Mouse (Mus musculus) layer of hippocampus, postnatal 14 days (tissue): ENCODE results near the gene Gm11992. TPM values are rescaled to one million over a fixed set of nuclear protein-coding genes. Genes with fewer than 3 reads are reported as not detected.

Experiments
- DNase-seq, 2 experiments: peaks; one replicate each; pipeline ENCODE4 v3.0.0; 2021 to 2022; ENCODE audit warnings: low spot score in 2 of 2, mixed read lengths in 1 of 2
- total RNA-seq, 2 experiments: library from RNA; stranded (reverse); gene quantifications; 2 replicates each; pipeline ENCODE4 v1.2.3; 2021

Gm11992 gene
- total RNA-seq, 2 experiments from 2014 or later, result 1.4 to 2.0 TPM

- DNase-seq, result no peak
These were observed 67.2 kb downstream of the Gm11992 start for GRCm38 (mm10) chr11:9115367-9116120.

DNA sequence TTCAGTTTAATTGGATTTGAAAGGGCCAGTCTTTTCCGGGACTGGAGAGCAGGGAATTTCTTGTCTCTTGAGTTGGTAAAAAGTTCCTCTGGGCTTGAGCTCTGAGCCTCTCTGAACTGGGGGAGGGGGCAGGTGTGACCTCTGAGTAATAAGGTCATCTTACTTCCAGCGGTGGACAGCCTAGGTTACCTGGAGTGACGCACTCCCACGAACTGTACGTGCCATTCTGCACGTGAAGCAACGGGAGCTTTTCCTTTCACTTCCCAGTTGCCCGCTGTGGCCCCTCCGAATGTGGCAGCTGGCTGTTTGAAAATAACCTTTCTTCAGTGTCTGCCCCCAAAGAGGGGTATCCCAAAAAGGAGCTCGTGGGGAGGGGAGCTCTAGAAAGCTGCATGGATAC is 67.7 kb downstream of the Gm11992 start:
- no peak for DNase-seq

DNA sequence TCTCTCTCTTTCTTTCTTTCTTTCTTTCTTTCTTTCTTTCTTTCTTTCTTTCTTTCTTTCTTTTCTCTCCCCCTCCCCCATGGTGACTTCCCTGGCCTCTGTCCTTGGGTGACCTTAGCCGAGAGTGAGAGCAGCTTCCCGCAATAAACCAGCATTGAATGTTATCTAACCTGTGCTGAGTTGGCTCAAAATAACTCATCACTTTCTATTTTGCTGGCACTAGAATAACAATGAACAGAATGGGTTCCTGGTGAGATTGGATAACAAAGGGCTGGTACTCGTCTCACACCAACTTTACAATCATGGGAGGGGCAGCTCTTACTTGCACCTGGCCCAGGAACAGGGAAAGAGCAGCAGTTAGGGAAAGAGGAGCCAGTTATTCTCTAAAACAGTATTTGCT is 68.5 kb downstream of the Gm11992 start:
- no peak for DNase-seq

DNA sequence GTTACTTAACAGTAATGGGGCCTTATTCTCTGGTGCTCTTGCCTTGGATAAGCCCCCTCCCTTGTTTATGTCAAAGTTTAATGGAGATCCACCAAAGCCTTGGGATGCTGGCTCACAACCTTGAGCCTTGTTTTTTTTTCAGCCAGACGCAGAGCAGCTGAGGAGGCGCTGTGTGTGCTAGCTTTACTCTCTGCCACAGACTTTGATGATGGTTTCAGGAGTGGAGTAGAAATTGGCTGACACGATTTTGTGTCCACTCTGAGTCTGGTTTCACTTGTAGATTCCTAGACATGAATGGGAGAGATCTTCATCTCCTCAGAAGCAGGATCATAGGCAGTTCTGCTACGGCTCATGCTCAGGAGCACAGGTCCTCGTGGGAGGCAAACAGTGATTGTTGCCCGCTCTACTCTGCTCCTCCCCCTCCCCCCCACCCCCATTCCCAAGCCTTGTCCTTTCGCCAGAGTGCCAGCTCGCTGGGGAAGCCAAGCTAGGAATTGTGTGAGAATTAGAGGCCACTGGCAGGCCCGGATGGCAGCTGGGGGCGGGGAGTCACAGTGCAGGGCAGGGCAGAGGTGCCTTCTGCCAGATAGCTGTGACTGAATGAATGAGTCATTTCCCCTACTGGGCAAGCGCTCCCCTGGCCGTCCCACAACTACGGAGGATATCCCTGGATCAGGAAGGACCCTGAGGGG is 69.1 kb downstream of the Gm11992 start:
- DNase-seq, result no peak

- DNase-seq, result no peak
These were observed 69.6 kb downstream of the Gm11992 start, which contains the start of gene Upp1 for GRCm38 (mm10) chr11:9118050-9118420. Gene Upp1, plus strand, starts transcription at chr11:9118103.

DNA sequence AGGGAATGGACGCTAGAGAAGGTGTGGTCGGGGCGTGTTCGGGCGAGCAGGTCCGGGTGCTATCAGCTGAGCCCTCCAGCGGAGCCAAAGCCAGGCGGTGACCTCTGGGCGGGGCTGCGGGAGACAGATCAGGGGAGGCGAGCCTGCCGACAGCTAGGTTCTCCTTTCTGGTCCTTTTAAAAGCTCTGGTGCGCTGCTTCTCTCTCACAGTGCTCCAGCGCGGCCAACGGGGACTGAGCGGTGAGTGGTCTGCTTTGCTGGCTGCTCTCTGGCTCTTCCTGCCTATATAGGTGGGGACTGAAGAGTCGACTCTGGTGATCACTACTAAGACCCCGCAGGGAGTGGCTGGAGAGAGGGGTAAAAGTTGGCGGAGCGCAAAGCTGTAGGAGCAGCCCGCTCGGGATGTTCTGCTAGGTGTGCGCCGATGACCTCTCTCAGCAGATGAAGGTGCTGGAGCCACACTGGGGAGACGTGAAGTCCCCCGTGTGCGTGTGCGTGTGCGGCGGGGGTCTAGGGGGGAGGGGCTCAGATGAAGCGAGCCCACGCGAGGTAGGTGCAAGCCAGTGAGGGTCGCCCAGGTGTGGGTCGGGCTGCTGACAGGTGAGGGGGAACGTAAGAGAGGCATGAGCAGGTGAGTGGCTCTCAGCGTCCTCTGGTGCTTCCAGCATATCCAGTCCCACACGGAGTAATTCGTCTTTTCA is 70.2 kb downstream of the Gm11992 start:
- no peak for DNase-seq

Other genes with a start within 250 kb of the Gm11992 start
- gene Pkd1l1, start 75.3 kb upstream of the Gm11992 start, total RNA-seq, result under 1 TPM; 0.16 to 0.24 TPM
- 10 to 100 TPM; 11.4 to 12.7 TPM for gene Hus1, start 37.4 kb upstream of the Gm11992 start, total RNA-seq
- gene Sun3, start 397 bp downstream of the Gm11992 start, total RNA-seq, result under 1 TPM; 0.43 to 0.55 TPM
- gene Upp1, start 69.5 kb downstream of the Gm11992 start, total RNA-seq, result 1 to 10 TPM; 1.5 to 2.3 TPM
- gene Abca13, start 143.3 kb downstream of the Gm11992 start, total RNA-seq, result under 1 TPM; 0.07 to 0.09 TPM